Mouse (Mus musculus) intestine, embryonic 14.5 days (tissue): Measurements from ENCODE around the gene Cers6. TPM values are rescaled to one million over a fixed set of nuclear protein-coding genes. Genes with fewer than 3 reads are reported as not detected.

Experiments
- ATAC-seq: fragments of 200-750 bp; cut with Nextera tagmentation; replicated peaks from 2 replicates; pipeline ENCODE4 v1.8.0; 2017; ENCODE audit warnings: low read depth, moderate number of reproducible peaks, moderate TSS enrichment, moderate library complexity; ENCODE audit not compliant: low FRiP score, low TSS enrichment
- DNase-seq: peaks from one replicate; pipeline ENCODE4 v3.0.0-alpha.2; 2018; ENCODE audit warnings: low spot score
- H3K27ac ChIP-seq: fragments of 300-500 bp; sonication (generic); 2 replicates; pipeline ENCODE4 v1.5.1; 2014; ENCODE audit warnings: low read depth, mild to moderate bottlenecking, control low read depth
- H3K27me3 ChIP-seq: fragments of 300-500 bp; sonication (generic); replicated peaks from 2 replicates; pipeline ENCODE4 v1.6.1; 2014; ENCODE audit warnings: low read length, control low read depth; ENCODE audit not compliant: control insufficient read depth, insufficient read depth
- H3K36me3 ChIP-seq: fragments of 300-500 bp; sonication (generic); 2 replicates; pipeline ENCODE4 v1.6.1; 2014; ENCODE audit warnings: low read length, control low read depth; ENCODE audit not compliant: control insufficient read depth, insufficient read depth
- H3K4me1 ChIP-seq: fragments of 300-500 bp; sonication (generic); replicated peaks from 2 replicates; pipeline ENCODE4 v1.6.1; 2014; ENCODE audit warnings: low read length, control low read depth, mixed read lengths; ENCODE audit not compliant: control insufficient read depth, insufficient read depth
- H3K4me2 ChIP-seq: fragments of 300-500 bp; sonication (generic); 2 replicates; pipeline ENCODE4 v1.6.1; 2014; ENCODE audit warnings: low read length
- H3K4me3 ChIP-seq: fragments of 300-500 bp; sonication (generic); 2 replicates; pipeline ENCODE4 v1.5.1; 2014; ENCODE audit warnings: low read depth, low read length, control low read depth, mixed read lengths
- H3K9ac ChIP-seq: fragments of 300-500 bp; sonication (generic); 2 replicates; pipeline ENCODE4 v1.6.1; 2014; ENCODE audit warnings: mild to moderate bottlenecking, low read length
- H3K9me3 ChIP-seq: fragments of 300-500 bp; sonication (generic); 2 replicates; pipeline ENCODE4 v1.6.1; 2016; ENCODE audit warnings: low read length, control low read depth; ENCODE audit not compliant: control insufficient read depth
- WGBS: fragments of 180-500 bp; shearing (Covaris S2); extraction: QIAGEN DNeasy Blood & Tissue Kit; methylation state at CpG from one replicate; pipeline ENCODE4 v1.1.7; 2014; 5-methylcytosine and 5-hydroxymethylcytosine counted together
- polyA plus RNA-seq: library from polyadenylated mRNA; unstranded; fragments of >200 nt; fragmentation: Nextera tagmentation; extraction: Ambion mirVana; gene quantifications from 2 replicates; pipeline ENCODE4 v1.2.1, GENCODE M21; 2014

Cers6 gene
- polyA plus RNA-seq, 1 experiment from 2014 or later = 49.0 TPM

DNA sequence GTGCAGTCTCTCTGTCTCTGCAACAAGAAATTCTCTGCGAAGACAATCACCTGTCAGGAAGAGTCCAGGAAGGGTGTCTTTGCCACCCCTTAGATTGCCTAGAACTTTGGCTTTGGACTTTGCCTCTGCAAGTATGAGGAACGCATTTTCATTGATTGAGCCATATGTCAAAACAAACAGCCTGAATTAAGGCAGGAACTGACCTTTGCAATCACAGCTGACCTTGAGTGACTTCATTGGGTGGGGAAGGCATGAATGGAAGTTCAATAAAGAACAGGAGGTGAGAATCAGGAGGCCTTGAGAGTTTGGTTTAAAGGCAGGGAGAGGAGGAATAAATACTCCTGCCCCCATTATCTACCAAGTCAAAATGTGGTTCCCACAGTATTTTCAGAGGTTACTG lies 850 bp upstream of the Cers6 start:
- H3K4me3 ChIP-seq = peak overlapping the region; percentile 82; the same call in 1 of the 2 replicates
- no peak for DNase-seq
- 0 out of 2 replicates have a peak, but pooled peaks cover 6% of the 10 kb centered on the region for H3K4me1 ChIP-seq
- WGBS = 54% methylated on average over 2 of the region's 2 CpGs
- no peak overlapping the region for H3K9ac ChIP-seq
- H3K27ac ChIP-seq = no peak overlapping the region
- no peaks in the 10 kb centered on the region for H3K36me3 ChIP-seq
- peak overlapping the region; percentile 72 for H3K4me2 ChIP-seq
- no peaks in the 10 kb centered on the region for H3K9me3 ChIP-seq
- ATAC-seq = no peak
- H3K27me3 ChIP-seq = no peaks in the 10 kb centered on the region

DNA sequence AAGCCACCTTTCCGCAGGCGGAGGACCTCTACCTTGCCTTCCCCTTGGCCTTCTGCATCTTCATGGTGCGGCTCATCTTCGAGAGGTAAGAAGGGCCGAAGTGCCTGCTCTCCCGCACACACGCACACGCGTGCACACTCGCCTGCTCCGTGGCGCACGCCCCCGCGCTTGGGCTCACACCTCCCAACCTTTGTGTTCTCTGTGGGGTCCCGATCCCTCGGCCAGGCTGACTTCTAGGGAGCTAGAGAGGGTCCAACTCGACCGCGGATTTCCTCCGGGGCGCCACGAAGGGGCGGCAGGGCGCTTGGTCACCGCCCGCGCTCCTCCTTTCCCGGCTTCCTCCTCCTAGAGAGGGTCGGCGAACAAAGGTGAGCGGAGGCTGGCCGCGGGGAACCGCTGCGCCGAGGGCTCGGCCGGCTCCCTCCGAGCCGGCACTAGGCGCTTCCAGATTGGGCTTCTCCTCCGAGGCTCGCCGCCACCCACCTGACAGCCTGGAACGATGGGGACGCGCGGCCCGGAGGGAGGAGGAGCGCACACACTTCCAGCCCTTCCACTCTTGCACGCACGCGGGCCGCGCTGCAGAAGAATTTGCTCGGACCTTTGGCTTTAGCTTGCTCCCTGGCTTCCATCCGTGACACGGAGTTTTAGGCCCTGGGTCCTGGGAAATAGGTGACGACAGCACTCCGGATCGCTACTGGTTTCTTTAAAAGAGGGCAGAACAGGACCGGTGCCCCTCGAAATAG lies 651 bp downstream of the Cers6 start:
- Histone ChIP-seq H3K4me1 (0 out of 2 replicates have a peak, but pooled peaks cover 6% of the 10 kb centered on the region), H3K27me3 (no peaks in the 10 kb centered on the region), H3K27ac (peak overlapping the region; percentile 84), H3K4me2 (peak overlapping the region; percentile 72), H3K9ac (peak overlapping the region; percentile 73), H3K4me3 (peak overlapping the region; percentile 82), H3K9me3 (no peaks in the 10 kb centered on the region), H3K36me3 (no peaks in the 10 kb centered on the region)
- WGBS = under 1% methylated on average over 63 of the region's 64 CpGs
- ATAC-seq = peak; percentile 73
- peak; percentile 82 for DNase-seq

DNA sequence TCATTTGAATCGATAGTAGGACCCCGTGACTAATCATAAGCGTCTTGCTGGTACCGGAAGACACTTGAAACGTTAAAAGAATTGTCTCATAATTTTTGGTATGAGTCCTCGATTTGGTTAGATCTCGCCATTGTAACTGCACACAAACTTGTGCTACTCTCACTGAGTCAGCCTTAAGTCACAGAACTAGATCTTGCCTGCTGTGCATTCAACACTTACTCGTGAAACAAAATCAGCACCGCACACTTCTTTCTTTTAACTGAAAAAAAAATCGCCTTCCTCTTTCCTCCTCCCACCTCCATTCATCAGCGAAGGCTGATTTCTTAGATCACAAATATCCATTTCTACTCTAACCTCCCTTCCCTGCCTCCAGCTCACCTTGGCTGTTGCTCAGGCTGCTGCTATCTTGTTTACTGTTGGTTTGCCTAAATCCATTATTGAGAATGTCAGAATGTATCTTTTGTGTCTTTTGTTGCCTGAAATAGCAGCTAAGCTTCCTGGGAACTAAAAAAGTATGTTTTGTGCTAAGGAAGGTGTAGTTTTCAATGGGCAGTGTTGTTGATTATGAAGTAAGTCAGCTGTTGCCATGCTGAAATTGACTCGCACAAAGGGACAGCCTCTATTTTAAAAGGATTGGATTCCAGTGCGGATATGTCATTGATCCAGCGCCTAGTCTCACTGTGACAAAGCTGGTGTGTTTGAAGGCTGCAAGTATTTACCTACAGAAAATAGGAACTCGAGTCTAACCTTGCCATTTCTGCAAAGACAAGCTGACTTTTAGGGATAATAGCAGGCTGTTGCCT lies 1.4 kb downstream of the Cers6 start:
- ATAC-seq (no peak), DNase-seq (no peak)
- Histone ChIP-seq H3K9me3 (no peaks in the 10 kb centered on the region), H3K4me3 (peak overlapping the region; percentile 82), H3K36me3 (no peaks in the 10 kb centered on the region), H3K27me3 (no peaks in the 10 kb centered on the region), H3K27ac (peak overlapping the region; percentile 84), H3K4me2 (peak overlapping the region; percentile 72), H3K9ac (peak overlapping the region; percentile 73), H3K4me1 (peaks cover 10% of the 10 kb centered on the region; the same call in 1 of the 2 replicates)
- 6% methylated on average over 15 of the region's 15 CpGs for WGBS

DNA sequence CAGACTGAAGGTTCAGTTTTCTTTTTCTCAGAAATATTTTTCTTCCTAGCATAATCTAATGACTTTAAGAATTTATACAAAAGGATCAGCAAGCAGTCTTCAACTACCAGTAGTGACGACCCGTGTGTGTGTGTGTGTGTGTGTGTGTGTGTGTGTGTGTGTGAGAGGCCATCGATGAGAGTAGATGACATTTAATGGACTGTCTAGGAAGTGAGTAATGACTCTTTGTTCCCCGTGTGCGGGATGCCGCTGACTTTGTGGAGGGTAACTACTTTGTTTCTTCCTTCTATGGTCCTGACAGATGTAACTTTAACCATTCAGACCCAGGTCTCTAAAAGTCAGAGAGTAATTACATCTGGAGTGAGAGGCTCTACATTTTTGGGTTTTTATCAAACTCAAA lies 2.3 kb downstream of the Cers6 start:
- no peak overlapping the region for H3K27ac ChIP-seq
- no peak overlapping the region for H3K9ac ChIP-seq
- H3K36me3 ChIP-seq = no peaks in the 10 kb centered on the region
- H3K27me3 ChIP-seq = no peaks in the 10 kb centered on the region
- no peak for ATAC-seq
- DNase-seq = no peak
- 17% methylated on average over 6 of the region's 6 CpGs for WGBS
- peak overlapping the region; percentile 72 for H3K4me2 ChIP-seq
- peaks cover 16% of the 10 kb centered on the region; the same call in 1 of the 2 replicates for H3K4me1 ChIP-seq
- peak overlapping the region; percentile 82 for H3K4me3 ChIP-seq
- no peaks in the 10 kb centered on the region for H3K9me3 ChIP-seq

DNA sequence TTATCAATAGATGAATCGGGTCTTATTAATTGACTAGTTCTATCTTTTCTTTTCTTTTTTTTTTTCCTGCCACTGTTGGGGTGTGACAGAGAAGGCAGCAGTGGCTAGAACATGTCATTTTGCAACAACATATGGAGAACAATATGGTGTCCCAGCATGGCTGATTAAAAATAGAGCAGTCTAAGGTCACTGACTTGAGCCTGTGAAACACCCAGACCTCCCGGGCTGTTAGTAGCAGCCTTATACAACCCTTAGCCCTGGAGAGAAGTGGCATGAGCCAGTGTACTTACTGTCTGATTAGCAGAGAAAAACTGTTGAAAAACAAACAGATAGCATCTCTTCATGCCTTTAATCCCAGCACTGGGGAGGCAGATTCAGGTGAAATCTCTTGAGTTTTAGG lies 3.1 kb downstream of the Cers6 start:
- ATAC-seq (no peak), DNase-seq (no peak)

DNA sequence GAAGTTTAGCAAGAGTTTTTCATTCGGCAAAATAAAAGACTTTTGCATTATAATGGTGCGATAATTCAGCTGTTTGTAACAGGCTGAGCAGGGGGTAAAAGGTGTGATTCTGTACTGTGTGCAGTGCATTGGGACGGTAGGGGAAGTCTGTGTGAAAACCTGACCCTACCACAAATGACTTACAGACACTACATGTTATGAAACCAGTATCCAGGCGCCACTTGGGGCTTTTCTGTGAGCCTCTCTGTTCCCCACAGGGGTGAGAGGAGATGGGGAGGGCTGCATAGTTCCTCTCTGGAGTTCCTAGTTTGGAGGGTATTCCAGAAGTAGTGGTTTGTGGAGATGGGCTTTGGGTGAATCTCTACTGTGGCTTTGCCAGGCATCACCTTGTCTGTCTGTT lies 5.9 kb downstream of the Cers6 start:
- Histone ChIP-seq H3K4me1 (peaks cover 24% of the 10 kb centered on the region), H3K4me3 (no peak overlapping the region), H3K9me3 (no peaks in the 10 kb centered on the region), H3K27ac (no peak overlapping the region), H3K4me2 (no peak overlapping the region), H3K36me3 (no peaks in the 10 kb centered on the region), H3K27me3 (no peaks in the 10 kb centered on the region), H3K9ac (no peak overlapping the region)
- 70% methylated on average over 4 of the region's 4 CpGs for WGBS
- DNase-seq = no peak
- ATAC-seq = no peak

More for the DNA sequence above, 3.1 kb downstream of the Cers6 start:
- peaks cover 16% of the 10 kb centered on the region; the same call in 1 of the 2 replicates for H3K4me1 ChIP-seq
- H3K9me3 ChIP-seq = no peaks in the 10 kb centered on the region
- no peaks in the 10 kb centered on the region for H3K36me3 ChIP-seq
- 79% methylated on average over 2 of the region's 2 CpGs for WGBS
- no peak overlapping the region for H3K27ac ChIP-seq
- H3K9ac ChIP-seq = no peak overlapping the region
- H3K4me3 ChIP-seq = no peak overlapping the region
- no peaks in the 10 kb centered on the region for H3K27me3 ChIP-seq
- no peak overlapping the region for H3K4me2 ChIP-seq

DNA sequence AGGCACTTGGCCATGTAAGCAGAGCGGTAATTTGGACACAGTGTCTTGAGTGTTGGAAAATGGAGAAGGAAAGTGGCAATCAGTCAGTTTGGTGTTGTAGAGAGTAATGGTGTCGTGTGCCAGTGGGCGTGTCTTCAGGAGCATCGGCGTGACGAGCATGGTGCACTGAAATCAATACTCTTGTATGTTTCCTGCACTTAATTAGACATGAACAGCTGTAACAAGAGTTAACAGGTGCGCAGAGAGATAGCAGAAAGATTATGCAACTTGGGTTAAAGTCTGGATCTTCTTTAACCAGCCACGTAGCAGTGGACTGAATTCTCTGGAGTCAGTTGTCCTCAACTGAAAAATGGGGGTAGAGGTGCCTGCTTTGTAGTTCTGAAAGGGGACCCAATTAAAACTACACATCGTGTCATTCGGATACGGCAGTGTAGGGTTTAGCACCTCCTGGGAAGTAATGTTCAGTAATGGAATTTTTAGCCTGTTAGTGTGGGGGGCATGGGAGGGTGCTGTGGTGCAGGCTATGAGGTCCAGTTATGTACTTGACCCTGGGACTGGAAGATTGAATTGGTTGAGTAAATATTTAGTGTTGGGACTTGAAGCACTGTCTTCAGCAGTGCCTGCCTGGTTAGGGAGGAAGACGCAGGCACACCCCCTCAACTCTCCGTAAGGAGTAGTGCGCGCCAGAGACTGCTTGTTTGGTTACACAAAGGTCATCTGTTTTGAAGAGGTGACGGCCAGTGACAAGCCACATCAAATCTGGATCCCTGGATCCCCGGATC lies 9.9 kb downstream of the Cers6 start:
- no peak for ATAC-seq
- no peak overlapping the region for H3K27ac ChIP-seq

DNA sequence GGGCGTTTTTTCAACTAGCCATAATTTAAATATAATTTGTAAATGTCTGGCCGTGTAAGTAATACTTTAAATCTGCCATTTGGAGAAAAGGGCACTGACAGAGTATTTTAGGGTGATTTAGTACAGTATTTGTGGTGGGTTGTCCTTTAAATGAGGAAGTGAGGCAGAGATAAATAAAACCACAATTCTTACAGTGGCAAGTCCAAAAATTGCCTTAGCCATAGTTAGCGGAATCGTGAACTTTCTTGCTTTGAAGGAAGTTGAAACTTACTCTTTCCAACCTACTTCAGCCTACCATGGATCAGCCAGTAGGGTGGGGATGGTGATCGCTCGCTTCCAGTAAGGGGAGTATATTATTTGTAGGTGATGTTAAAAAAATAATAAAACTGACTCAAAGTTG lies 11.8 kb downstream of the Cers6 start:
- Histone ChIP-seq H3K9me3 (no peaks in the 10 kb centered on the region), H3K4me2 (no peak overlapping the region), H3K4me3 (no peak overlapping the region), H3K9ac (no peak overlapping the region), H3K4me1 (peaks cover 11% of the 10 kb centered on the region), H3K27me3 (no peaks in the 10 kb centered on the region), H3K27ac (no peak overlapping the region), H3K36me3 (no peaks in the 10 kb centered on the region)
- no peak for DNase-seq
- no peak for ATAC-seq
- 70% methylated on average over 6 of the region's 6 CpGs for WGBS

More for the DNA sequence above, 9.9 kb downstream of the Cers6 start:
- DNase-seq = no peak
- H3K9ac ChIP-seq = no peak overlapping the region
- no peaks in the 10 kb centered on the region for H3K9me3 ChIP-seq
- H3K36me3 ChIP-seq = no peaks in the 10 kb centered on the region
- WGBS = 54% methylated on average over 17 of the region's 17 CpGs
- H3K4me3 ChIP-seq = no peak overlapping the region
- no peaks in the 10 kb centered on the region for H3K27me3 ChIP-seq
- no peak overlapping the region for H3K4me2 ChIP-seq
- peaks cover 18% of the 10 kb centered on the region for H3K4me1 ChIP-seq
